Mouse (Mus musculus) embryonic facial prominence, embryonic 14.5 days (tissue): ENCODE measurements around the gene Vax1. TPM values are rescaled to one million over a fixed set of nuclear protein-coding genes. Genes with fewer than 3 reads are reported as not detected.

ENCODE experiments used
- ATAC-seq: fragments of 200-750 bp; cut with Nextera tagmentation; 2 replicates; pipeline ENCODE4 v1.8.0; 2017; ENCODE audit warnings: low read depth, moderate number of reproducible peaks, moderate TSS enrichment
- DNase-seq: peaks from one replicate; pipeline ENCODE4 v3.0.0-alpha.2; 2015; ENCODE audit warnings: low spot score
- H3K27ac ChIP-seq: fragments of 300-500 bp; sonication (generic); replicated peaks from 2 replicates; pipeline ENCODE4 v1.5.1; 2014; ENCODE audit warnings: low read depth, mild to moderate bottlenecking, low read length, moderate library complexity
- H3K27me3 ChIP-seq: fragments of 300-500 bp; sonication (generic); replicated peaks from 2 replicates; pipeline ENCODE4 v1.6.1; 2014; ENCODE audit warnings: low read length; ENCODE audit not compliant: control insufficient read depth, insufficient read depth
- H3K36me3 ChIP-seq: fragments of 300-500 bp; sonication (generic); 2 replicates; pipeline ENCODE4 v1.6.1; 2014; ENCODE audit warnings: low read length, mixed read lengths; ENCODE audit not compliant: control insufficient read depth, insufficient read depth
- H3K4me1 ChIP-seq: fragments of 300-500 bp; sonication (generic); 2 replicates; pipeline ENCODE4 v1.6.1; 2014; ENCODE audit warnings: antibody characterized with exemption, low read length; ENCODE audit not compliant: control insufficient read depth, insufficient read depth
- H3K4me2 ChIP-seq: fragments of 300-500 bp; sonication (generic); 2 replicates; pipeline ENCODE4 v1.6.1; 2014; ENCODE audit warnings: low read depth, mild to moderate bottlenecking, low read length, moderate library complexity, mixed read lengths
- H3K4me3 ChIP-seq: fragments of 300-500 bp; sonication (generic); 2 replicates; pipeline ENCODE4 v1.5.1; 2014; ENCODE audit warnings: low read depth, mild to moderate bottlenecking, low read length
- H3K9ac ChIP-seq: fragments of 300-500 bp; sonication (generic); 2 replicates; pipeline ENCODE4 v1.6.1; 2014; ENCODE audit warnings: low read depth, mild to moderate bottlenecking, low read length, moderate library complexity, mixed read lengths
- H3K9me3 ChIP-seq: fragments of 300-500 bp; sonication (generic); 2 replicates; pipeline ENCODE4 v1.6.1; 2016; ENCODE audit warnings: low read length; ENCODE audit not compliant: control insufficient read depth
- WGBS: fragments of 180-500 bp; shearing (Covaris S2); extraction: QIAGEN DNeasy Blood & Tissue Kit; methylation state at CpG from one replicate; pipeline ENCODE4 v1.1.7; 2014; 5-methylcytosine and 5-hydroxymethylcytosine counted together
- polyA plus RNA-seq: library from polyadenylated mRNA; unstranded; fragments of >200 nt; fragmentation: Nextera tagmentation; extraction: Ambion mirVana; gene quantifications from 2 replicates; pipeline ENCODE4 v1.2.1, GENCODE M21; 2014

Gene Vax1
- polyA plus RNA-seq, 1 experiment from 2014 or later, result not detected

DNA sequence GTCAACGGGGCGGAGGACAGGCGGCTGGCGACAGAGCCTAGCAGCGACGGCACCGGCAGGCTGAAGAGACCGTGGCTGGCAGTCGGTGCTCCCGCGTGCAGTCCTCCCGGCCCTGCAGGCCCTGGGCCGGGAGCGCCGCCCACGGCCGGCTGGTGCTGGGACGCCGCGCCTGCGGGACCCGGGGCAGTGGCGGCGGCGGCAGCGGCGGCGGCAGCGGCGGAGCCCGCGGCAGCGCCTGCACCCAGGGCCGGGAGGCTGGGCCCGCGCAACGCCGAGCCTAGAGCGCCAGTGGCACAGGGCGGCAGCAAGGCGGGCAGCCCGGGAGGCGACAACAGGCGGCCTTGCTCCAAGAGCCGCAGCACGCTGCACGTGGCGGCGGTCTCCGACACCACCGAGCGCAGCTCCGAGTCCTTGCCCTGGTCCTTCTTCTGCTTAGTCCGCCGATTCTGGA is 3.5 kb downstream of the Vax1 start:
- Histone ChIP-seq H3K9ac (peak overlapping the region; percentile 46), H3K27ac (no peak overlapping the region), H3K27me3 (peaks cover 100% of the 10 kb centered on the region), H3K4me1 (peaks cover 8% of the 10 kb centered on the region; the same call in 1 of the 2 replicates), H3K9me3 (no peaks in the 10 kb centered on the region), H3K4me3 (peak overlapping the region; percentile 41), H3K4me2 (peak overlapping the region; percentile 69), H3K36me3 (no peaks in the 10 kb centered on the region)
- WGBS, result under 1% methylated on average over 19 of the region's 55 CpGs
- no peak for DNase-seq
- ATAC-seq, result peak; percentile 67

GRCm38 (mm10) chr19:59165577-59165976 is 4.3 kb downstream of the Vax1 start:
- DNase-seq (no peak), ATAC-seq (no peak)
- Histone ChIP-seq H3K36me3 (no peaks in the 10 kb centered on the region), H3K27me3 (peaks cover 100% of the 10 kb centered on the region), H3K4me1 (peaks cover 8% of the 10 kb centered on the region; the same call in 1 of the 2 replicates), H3K27ac (no peak overlapping the region), H3K4me3 (no peak overlapping the region), H3K9me3 (no peaks in the 10 kb centered on the region), H3K4me2 (no peak overlapping the region), H3K9ac (no peak overlapping the region)
- 10% methylated on average over 7 of the region's 7 CpGs for WGBS

DNA sequence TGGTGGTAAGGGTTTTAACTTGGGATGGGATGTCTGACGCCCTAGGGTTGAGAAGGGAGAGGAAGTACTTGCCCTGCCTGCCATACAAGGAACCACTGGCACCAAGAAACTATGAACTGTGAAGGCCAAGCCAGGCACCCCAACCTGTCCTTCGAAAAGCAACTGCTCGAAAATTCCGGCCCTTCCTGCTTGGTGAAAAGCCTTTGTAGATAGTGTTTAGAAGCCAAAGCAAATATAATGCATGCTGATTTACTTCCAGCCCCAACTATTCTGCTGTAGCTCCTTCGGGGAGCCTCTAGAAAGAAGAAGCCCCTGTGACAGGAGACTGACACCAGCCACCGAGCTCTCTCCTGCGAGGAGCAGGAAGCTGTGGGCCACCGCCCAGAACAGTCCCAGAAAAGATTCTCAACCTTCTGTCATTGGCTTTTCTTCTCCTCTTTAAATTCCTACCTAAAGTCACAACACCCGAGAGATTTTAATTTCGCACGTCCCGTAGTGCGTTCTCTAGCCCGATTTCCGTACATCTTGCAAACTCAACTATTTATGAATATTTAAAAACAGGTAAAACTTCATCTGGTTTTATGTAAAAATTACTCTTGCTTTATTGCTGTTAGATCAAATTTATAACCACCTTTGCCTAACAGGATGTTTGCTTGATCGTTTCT is 4.8 kb downstream of the Vax1 start:
- Histone ChIP-seq H3K4me1 (peaks cover 8% of the 10 kb centered on the region; the same call in 1 of the 2 replicates), H3K27me3 (peaks cover 100% of the 10 kb centered on the region), H3K9me3 (no peaks in the 10 kb centered on the region), H3K4me3 (no peak overlapping the region), H3K27ac (no peak overlapping the region), H3K9ac (no peak overlapping the region), H3K36me3 (no peaks in the 10 kb centered on the region), H3K4me2 (no peak overlapping the region)
- no peak for ATAC-seq
- no peak for DNase-seq
- 8% methylated on average over 16 of the region's 16 CpGs for WGBS

GRCm38 (mm10) chr19:59164111-59164510 is 5.7 kb downstream of the Vax1 start:
- Histone ChIP-seq H3K4me1 (peaks cover 8% of the 10 kb centered on the region; the same call in 1 of the 2 replicates), H3K36me3 (no peaks in the 10 kb centered on the region), H3K9me3 (no peaks in the 10 kb centered on the region), H3K9ac (no peak overlapping the region), H3K4me3 (no peak overlapping the region), H3K27me3 (peaks cover 94% of the 10 kb centered on the region), H3K4me2 (no peak overlapping the region), H3K27ac (no peak overlapping the region)
- ATAC-seq, result no peak
- 11% methylated on average over 1 of the region's 1 CpGs for WGBS
- no peak for DNase-seq

DNA sequence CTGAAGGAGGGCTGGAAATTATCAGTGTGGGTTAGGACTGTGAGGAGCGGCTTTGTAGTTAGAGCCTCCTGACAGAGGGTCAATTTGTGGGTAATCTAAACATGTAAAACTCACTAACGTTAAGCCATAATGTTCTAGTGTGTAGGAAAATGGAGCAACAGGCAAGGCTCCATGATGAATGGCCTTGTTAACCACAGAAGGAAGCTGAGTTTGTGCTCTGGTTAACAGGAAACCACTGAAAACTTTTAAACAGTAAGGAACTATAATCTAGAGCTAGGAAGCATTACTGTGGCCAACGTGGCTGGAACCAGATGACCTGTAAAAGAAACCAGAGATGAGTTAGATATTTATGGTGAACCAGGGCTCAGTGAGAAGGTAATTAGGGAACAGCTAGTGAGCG is 13.2 kb downstream of the Vax1 start:
- Histone ChIP-seq H3K4me1 (no peaks in the 10 kb centered on the region), H3K36me3 (no peaks in the 10 kb centered on the region), H3K4me2 (no peak overlapping the region), H3K4me3 (no peak overlapping the region), H3K9ac (no peak overlapping the region), H3K27ac (no peak overlapping the region), H3K27me3 (peaks cover 22% of the 10 kb centered on the region), H3K9me3 (no peaks in the 10 kb centered on the region)
- WGBS, result 56% methylated on average over 4 of the region's 4 CpGs
- DNase-seq, result no peak
- no peak for ATAC-seq

- Histone ChIP-seq H3K27me3 (0 out of 2 replicates have a peak, but pooled peaks cover 2% of the 10 kb centered on the region), H3K36me3 (no peaks in the 10 kb centered on the region), H3K4me2 (no peak overlapping the region), H3K4me3 (no peak overlapping the region), H3K27ac (no peak overlapping the region), H3K4me1 (no peaks in the 10 kb centered on the region), H3K9me3 (no peaks in the 10 kb centered on the region), H3K9ac (no peak overlapping the region)
- ATAC-seq (no peak), DNase-seq (no peak)
- 100% methylated on average over 1 of the region's 2 CpGs for WGBS
These were observed 15.7 kb downstream of the Vax1 start for GRCm38 (mm10) chr19:59154171-59154570.

GRCm38 (mm10) chr19:59145492-59146140 is 24.2 kb downstream of the Vax1 start:
- ATAC-seq (no peak), DNase-seq (no peak)
- Histone ChIP-seq H3K4me2 (no peak overlapping the region), H3K27ac (no peak overlapping the region), H3K4me1 (no peaks in the 10 kb centered on the region), H3K9ac (no peak overlapping the region), H3K9me3 (no peaks in the 10 kb centered on the region), H3K27me3 (peaks cover 4% of the 10 kb centered on the region; the same call in 1 of the 2 replicates), H3K36me3 (no peaks in the 10 kb centered on the region), H3K4me3 (no peak overlapping the region)
- WGBS, result 46% methylated on average over 9 of the region's 9 CpGs

GRCm38 (mm10) chr19:59145064-59145463 is 24.8 kb downstream of the Vax1 start:
- Histone ChIP-seq H3K4me2 (no peak overlapping the region), H3K4me3 (no peak overlapping the region), H3K36me3 (no peaks in the 10 kb centered on the region), H3K27me3 (peaks cover 4% of the 10 kb centered on the region; the same call in 1 of the 2 replicates), H3K4me1 (no peaks in the 10 kb centered on the region), H3K27ac (no peak overlapping the region), H3K9ac (no peak overlapping the region), H3K9me3 (no peaks in the 10 kb centered on the region)
- ATAC-seq (no peak), DNase-seq (no peak)
- 73% methylated on average over 6 of the region's 6 CpGs for WGBS
